Mouse (Mus musculus): Measurements from ENCODE around the gene Ccdc175. TPM values are rescaled to one million over a fixed set of nuclear protein-coding genes. Genes with fewer than 3 reads are reported as not detected.

Ccdc175 gene
- total and polyA plus RNA-seq, 3 experiments: not detected

- Histone ChIP-seq H3K79me2 (replicated peaks; ENCODE audit: control insufficient read depth, extremely low read depth, insufficient read depth, poor library complexity, severe bottlenecking) (no peaks in the 10 kb centered on the region), H3K9me3 (replicated peaks; ENCODE audit: low read length) (no peaks in the 10 kb centered on the region), H3K36me3 (replicated peaks in 1 of 2; ENCODE audit: control insufficient read depth in 1 of 2, insufficient read depth in 1 of 2, low read length in 1 of 2) (no peaks in the 10 kb centered on the region), H3K4me2 (ENCODE audit: insufficient read depth, low read depth, poor library complexity, severe bottlenecking) (no peak overlapping the region), H3K9ac (ENCODE audit: insufficient read depth, low read depth) (no peak overlapping the region), H3K4me3 (replicated peaks in 1 of 3; ENCODE audit: low read depth in 2 of 3, low read length in 2 of 3, poor library complexity in 1 of 3) (no peak overlapping the region), H3K27ac (ENCODE audit: insufficient read depth, low read depth) (no peak overlapping the region), H3K27me3 (replicated peaks) (no peaks in the 10 kb centered on the region), H3K4me1 (ENCODE audit: control insufficient read depth in 1 of 2, insufficient read depth in 2 of 2) (peaks cover 5 to 16% of the 10 kb centered on the region in 2 experiments)
- no peak for TF ChIP-seq MAFK (IDR thresholded peaks at IDR 0.05; ENCODE audit: insufficient replicate concordance, low read length)
- in situ Hi-C loops (cut with MboI; ENCODE audit: low pct_ligation_motif_present, low pct_unique_long_range_greater_than_20kb, low sequenced_read_pairs) (no loop called here), dilution Hi-C loops (cut with MboI; ENCODE audit: extremely low pct_ligation_motif_present, extremely low pct_unique_long_range_greater_than_20kb, low sequenced_read_pairs) (no loop called here)
- DNase-seq (ENCODE audit: extremely low read depth): no peak
Measured at GRCm38 (mm10) chr12:72223557-72224102, 38.8 kb upstream of the Ccdc175 start.

- dilution Hi-C loops (cut with MboI; ENCODE audit: extremely low pct_ligation_motif_present, extremely low pct_unique_long_range_greater_than_20kb, low sequenced_read_pairs): no loop called here
- Histone ChIP-seq H3K9me3 (replicated peaks; ENCODE audit: low read length) (no peaks in the 10 kb centered on the region), H3K27me3 (replicated peaks) (no peaks in the 10 kb centered on the region), H3K4me2 (ENCODE audit: insufficient read depth, low read depth, poor library complexity, severe bottlenecking) (no peak overlapping the region), H3K4me1 (ENCODE audit: control insufficient read depth in 1 of 2, insufficient read depth in 2 of 2) (no peaks in the 10 kb centered on the region), H3K4me3 (replicated peaks in 1 of 3; ENCODE audit: low read depth in 2 of 3, low read length in 2 of 3, poor library complexity in 1 of 3) (no peak overlapping the region), H3K27ac (ENCODE audit: insufficient read depth, low read depth) (no peak overlapping the region), H3K36me3 (replicated peaks in 1 of 2; ENCODE audit: control insufficient read depth in 1 of 2, insufficient read depth in 1 of 2, low read length in 1 of 2) (no peaks in the 10 kb centered on the region), H3K9ac (ENCODE audit: insufficient read depth, low read depth) (no peak overlapping the region), H3K79me2 (replicated peaks; ENCODE audit: control insufficient read depth, extremely low read depth, insufficient read depth, poor library complexity, severe bottlenecking) (no peaks in the 10 kb centered on the region)
- TF ChIP-seq JUND (conservative IDR thresholded peaks at IDR 0.05; ENCODE audit: low read depth, low read length): no peak
- no peak for TF ChIP-seq RCOR1 (conservative IDR thresholded peaks at IDR 0.05; ENCODE audit: low read depth, low read length)
- no peak for TF ChIP-seq ZC3H11A (IDR thresholded peaks at IDR 0.05; ENCODE audit: low read depth, low read length)
- no peak for TF ChIP-seq CHD1 (IDR thresholded peaks at IDR 0.05; ENCODE audit: low read depth, low read length)
- no peak for TF ChIP-seq MAX (IDR thresholded peaks at IDR 0.05; ENCODE audit: low read length)
- no peak for TF ChIP-seq CTCF (conservative IDR thresholded peaks at IDR 0.05 in 1 of 2, IDR thresholded peaks at IDR 0.05 in 1 of 2; ENCODE audit: low read depth in 2 of 2, low read length in 2 of 2)
- no peak for TF ChIP-seq EP300 (IDR thresholded peaks at IDR 0.05; ENCODE audit: low read length)
- no peak for TF ChIP-seq MAFK (IDR thresholded peaks at IDR 0.05; ENCODE audit: insufficient replicate concordance, low read length)
- no peak for TF ChIP-seq RAD21 (IDR thresholded peaks at IDR 0.05; ENCODE audit: low read depth, low read length)
- no peak for TF ChIP-seq E2F4 (IDR thresholded peaks at IDR 0.05; ENCODE audit: insufficient replicate concordance, low read depth, low read length)
- TF ChIP-seq PAX5 (IDR thresholded peaks at IDR 0.05; ENCODE audit: low read length): no peak
- no peak for TF ChIP-seq HCFC1 (IDR thresholded peaks at IDR 0.05; ENCODE audit: low read depth, low read length)
- no peak for TF ChIP-seq MYC (IDR thresholded peaks at IDR 0.05; ENCODE audit: low read depth, low read length)
- TF ChIP-seq USF2 (conservative IDR thresholded peaks at IDR 0.05; ENCODE audit: low read depth, low read length): no peak
- TF ChIP-seq ZNF384 (IDR thresholded peaks at IDR 0.05; ENCODE audit: low read depth, low read length): no peak
- no peak for TF ChIP-seq ZMIZ1 (IDR thresholded peaks at IDR 0.05; ENCODE audit: low read depth, low read length)
- TF ChIP-seq ETS1 (conservative IDR thresholded peaks at IDR 0.05; ENCODE audit: low read depth, low read length): no peak
- DNase-seq (ENCODE audit: extremely low read depth): no peak
- in situ Hi-C loops (cut with MboI; ENCODE audit: low pct_ligation_motif_present, low pct_unique_long_range_greater_than_20kb, low sequenced_read_pairs): no loop called here
Measured at GRCm38 (mm10) chr12:72213554-72213953, 28.7 kb upstream of the Ccdc175 start.

Measured in CH12.LX (cell line).